ENCODE assay signal across 8 mouse cellular contexts in the genomic region with DNA sequence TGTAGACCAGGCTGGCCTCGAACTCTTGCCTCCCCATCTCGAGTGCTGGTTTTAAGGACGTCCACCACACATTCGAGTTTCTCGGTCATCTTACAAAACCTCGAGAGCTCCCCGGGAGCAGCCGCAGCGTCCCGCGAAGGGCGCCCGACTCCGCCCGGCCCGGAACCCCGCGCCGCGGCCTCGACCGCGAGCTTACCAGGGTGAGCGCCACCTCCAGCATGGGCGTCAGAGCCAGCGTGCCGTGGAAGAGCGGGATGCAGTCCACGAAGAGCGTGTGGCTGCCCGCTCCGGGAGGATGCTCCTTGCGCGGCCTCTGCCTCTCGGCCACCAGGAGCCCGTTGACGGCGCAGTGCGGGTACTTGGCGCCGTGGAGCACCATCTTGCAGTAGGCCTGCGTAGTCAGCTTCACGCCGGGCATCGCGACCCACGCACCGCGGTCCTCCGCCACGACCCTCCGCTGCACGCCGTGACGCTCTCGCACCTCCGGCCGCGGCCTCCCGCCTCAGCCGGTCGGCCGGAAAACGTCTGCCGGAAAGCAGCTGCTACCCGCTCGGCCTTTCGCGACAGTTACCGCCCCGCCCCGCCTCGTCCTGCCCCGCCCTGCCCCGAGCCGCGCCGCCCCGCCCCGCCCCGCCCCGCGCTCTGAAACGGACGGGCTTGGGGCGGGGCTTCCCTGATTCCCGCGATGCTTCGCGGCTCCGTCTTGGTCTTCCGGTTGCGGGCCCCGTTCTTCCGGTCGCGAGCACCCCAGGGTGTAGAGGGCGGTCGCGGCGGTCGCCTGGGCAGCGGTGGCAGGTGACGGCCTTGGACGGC. TPM values are rescaled to one million over a fixed set of nuclear protein-coding genes. Genes with fewer than 3 reads are reported as not detected.
DNase-seq lines count a peak whose midpoint lies in the region; ATAC-seq and TF ChIP-seq lines count a peak whose summit lies in the region.

A gene (minus strand): TSS at position 519 of the 813 bp plus-strand sequence.
A gene (plus strand): TSS at position 662 of the 813 bp plus-strand sequence.

- peak within 1 kb of the TSS; percentile 97 for H3K4me3 ChIP-seq in hindbrain, embryonic 10.5 days
- H3K4me3 ChIP-seq in lung, embryonic 15.5 days: peak within 1 kb of the TSS; percentile 81
- peak within 1 kb of the TSS; percentile 65 for H3K4me3 ChIP-seq in olfactory bulb, adult 2 months (ENCODE audit: insufficient read depth, low read depth, low read length)

- TF ChIP-seq POLR2A in olfactory bulb, adult 2 months (IDR thresholded peaks at IDR 0.05; ENCODE audit: insufficient read depth, low read depth, low read length): peak; percentile 90

- no peaks in the 10 kb centered on the region for H3K9me3 ChIP-seq in hindbrain, embryonic 10.5 days
- H3K9me3 ChIP-seq in lung, embryonic 15.5 days: no peaks in the 10 kb centered on the region

- peak within 1 kb of the TSS; percentile 83 for H3K4me2 ChIP-seq in lung, embryonic 15.5 days

- no peaks in the 10 kb centered on the region for H3K27me3 ChIP-seq in hindbrain, embryonic 10.5 days (ENCODE audit: insufficient read depth, poor library complexity, severe bottlenecking)
- no peaks in the 10 kb centered on the region for H3K27me3 ChIP-seq in lung, embryonic 15.5 days

- H3K36me3 ChIP-seq in hindbrain, embryonic 10.5 days: peaks cover 51% of the 10 kb centered on the region
- H3K36me3 ChIP-seq in lung, embryonic 15.5 days: peaks cover 31% of the 10 kb centered on the region

- H3K4me1 ChIP-seq in hindbrain, embryonic 10.5 days (replicated peaks): peaks cover 76% of the 10 kb centered on the region
- peaks cover 38% of the 10 kb centered on the region for H3K4me1 ChIP-seq in lung, embryonic 15.5 days
- H3K4me1 ChIP-seq in olfactory bulb, adult 2 months (ENCODE audit: control insufficient read depth, insufficient read depth, low read length): peaks cover 52% of the 10 kb centered on the region

- ATAC-seq in frontal cortex, adult (ENCODE audit: low TSS enrichment): peak; percentile 85
- peak; percentile 94 for ATAC-seq in lung, embryonic 15.5 days (ENCODE audit: borderline replicate concordance, extremely low read depth, low FRiP score, low TSS enrichment)

- peak within 1 kb of the TSS; percentile 96 for H3K27ac ChIP-seq in hindbrain, embryonic 10.5 days
- peak within 1 kb of the TSS; percentile 80 for H3K27ac ChIP-seq in lung, embryonic 15.5 days
- H3K27ac ChIP-seq in olfactory bulb, adult 2 months (ENCODE audit: insufficient read depth, low read depth, low read length): peak within 1 kb of the TSS; percentile 76

- H3K9ac ChIP-seq in lung, embryonic 15.5 days: peak within 1 kb of the TSS; percentile 96

- WGBS in hindbrain, embryonic 10.5 days: under 1% methylated on average over 105 of the region's 105 CpGs
- WGBS in lung, embryonic 15.5 days: under 1% methylated on average over 82 of the region's 105 CpGs
- under 1% methylated on average over 104 of the region's 105 CpGs for WGBS in olfactory bulb, adult 2 months

- DNase-seq in MN1 (ENCODE audit: low spot score): peak; percentile 98
- peak; percentile 91 for DNase-seq in cerebellum, adult 8-10 months
- peak; percentile 97 for DNase-seq in hindbrain, embryonic 10.5 days (ENCODE audit: low spot score)
- DNase-seq in layer of hippocampus, adult 9-10 months (ENCODE audit: low spot score): peak; percentile 55
- DNase-seq in thymus, adult 18-20 months: peak; percentile 87

- no peak for TF ChIP-seq CTCF in olfactory bulb, adult 2 months (IDR thresholded peaks at IDR 0.05; ENCODE audit: insufficient read depth, low read depth, low read length)

RNA-seq across cellular contexts. Expression of the first gene that starts in this region (rescaled TPM):
- polyA plus RNA-seq in hindbrain, embryonic 10.5 days (2016; fragmentation: Nextera tagmentation; extraction: Ambion mirVana): 3.2 and 4.0 TPM in 2 replicates
- 2.3 TPM in 2 replicates for polyA plus RNA-seq in lung, embryonic 15.5 days (2015; fragmentation: Nextera tagmentation; extraction: Ambion mirVana)
- not detected in 2 replicates for polyA plus RNA-seq in olfactory bulb, adult 2 months (2012; ENCODE audit: insufficient read depth, insufficient read length, low replicate concordance, missing spikeins)

RNA-seq across cellular contexts. Expression of the second gene that starts in this region (rescaled TPM):
- 921 and 1,059 TPM in 2 replicates for polyA plus RNA-seq in hindbrain, embryonic 10.5 days (2016; fragmentation: Nextera tagmentation; extraction: Ambion mirVana)
- polyA plus RNA-seq in lung, embryonic 15.5 days (2015; fragmentation: Nextera tagmentation; extraction: Ambion mirVana): 1,022 and 1,082 TPM in 2 replicates
- polyA plus RNA-seq in olfactory bulb, adult 2 months (2012; ENCODE audit: insufficient read depth, insufficient read length, low replicate concordance, missing spikeins): 424 TPM in 1 of 2 replicates, not detected in the other

Comparison
In these comparisons a context has a peak if more than half of its experiments do, and no peak if none do; other contexts are left out.
1. Peak in every context shown above with its lines: DNase-seq, ATAC-seq, H3K4me3 ChIP-seq and H3K27ac ChIP-seq.